Mouse (Mus musculus): ENCODE data around the gene Foxc2. TPM values are rescaled to one million over a fixed set of nuclear protein-coding genes. Genes with fewer than 3 reads are reported as not detected.

Foxc2 gene
- polyA plus RNA-seq, 1 experiment from 2014 or later, result 2.6 TPM

GRCm38 (mm10) chr8:121120456-121121419, 4.8 kb downstream of the Foxc2 start:
- H3K36me3 ChIP-seq (ENCODE audit: control insufficient read depth, insufficient read depth, low read length), result no peaks in the 10 kb centered on the region; the same call in 1 of the 2 replicates
- no peaks in the 10 kb centered on the region for H3K9me3 ChIP-seq (ENCODE audit: control insufficient read depth, low read length)
- H3K4me3 ChIP-seq (ENCODE audit: low read depth, low read length), result no peak overlapping the region
- H3K4me1 ChIP-seq (replicated peaks; ENCODE audit: control insufficient read depth, insufficient read depth, low read length), result no peaks in the 10 kb centered on the region; the same call in none of the 2 replicates
- DNase-seq (ENCODE audit: low spot score) (no peak), ATAC-seq (replicated peaks; ENCODE audit: low FRiP score) (no peak)
- H3K27me3 ChIP-seq (replicated peaks; ENCODE audit: control insufficient read depth, insufficient read depth, low read length), result peaks cover 99% of the 10 kb centered on the region
- H3K9ac ChIP-seq (ENCODE audit: low read depth, low read length), result no peak overlapping the region
- H3K27ac ChIP-seq (ENCODE audit: low read depth, low read length), result no peak overlapping the region
- WGBS, result 19% methylated on average over 17 of the region's 17 CpGs
- no peak overlapping the region; the same call in 1 of the 2 replicates for H3K4me2 ChIP-seq

DNA sequence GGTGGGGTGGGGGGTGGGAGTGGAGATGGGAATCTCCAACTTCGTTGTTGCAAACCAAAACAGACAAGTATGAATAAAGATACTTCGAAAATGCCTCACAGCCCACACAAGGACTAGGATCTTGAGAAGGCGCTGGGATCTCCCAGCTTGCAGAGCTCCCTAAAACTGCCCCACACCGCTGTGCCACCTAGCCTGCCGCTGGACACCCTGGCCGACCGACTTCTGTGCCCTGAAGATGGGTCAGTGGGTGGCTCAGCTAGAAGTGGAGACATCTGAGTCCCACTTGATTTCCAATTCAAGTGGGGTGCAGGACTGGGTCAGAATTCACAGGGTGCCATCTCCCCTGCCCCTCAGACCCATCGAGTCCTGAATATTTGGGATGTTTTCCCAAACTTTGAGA, 5.7 kb downstream of the Foxc2 start:
- no peak overlapping the region for H3K9ac ChIP-seq (ENCODE audit: low read depth, low read length)
- peaks cover 99% of the 10 kb centered on the region for H3K27me3 ChIP-seq (replicated peaks; ENCODE audit: control insufficient read depth, insufficient read depth, low read length)
- ATAC-seq (replicated peaks; ENCODE audit: low FRiP score) (no peak), DNase-seq (ENCODE audit: low spot score) (no peak)
- H3K36me3 ChIP-seq (ENCODE audit: control insufficient read depth, insufficient read depth, low read length), result no peaks in the 10 kb centered on the region; the same call in 1 of the 2 replicates
- H3K4me2 ChIP-seq, result no peak overlapping the region
- no peak overlapping the region for H3K4me3 ChIP-seq (ENCODE audit: low read depth, low read length)
- no peaks in the 10 kb centered on the region for H3K9me3 ChIP-seq (ENCODE audit: control insufficient read depth, low read length)
- 20% methylated on average over 8 of the region's 8 CpGs for WGBS
- no peak overlapping the region for H3K27ac ChIP-seq (ENCODE audit: low read depth, low read length)
- no peaks in the 10 kb centered on the region; the same call in none of the 2 replicates for H3K4me1 ChIP-seq (replicated peaks; ENCODE audit: control insufficient read depth, insufficient read depth, low read length)

DNA sequence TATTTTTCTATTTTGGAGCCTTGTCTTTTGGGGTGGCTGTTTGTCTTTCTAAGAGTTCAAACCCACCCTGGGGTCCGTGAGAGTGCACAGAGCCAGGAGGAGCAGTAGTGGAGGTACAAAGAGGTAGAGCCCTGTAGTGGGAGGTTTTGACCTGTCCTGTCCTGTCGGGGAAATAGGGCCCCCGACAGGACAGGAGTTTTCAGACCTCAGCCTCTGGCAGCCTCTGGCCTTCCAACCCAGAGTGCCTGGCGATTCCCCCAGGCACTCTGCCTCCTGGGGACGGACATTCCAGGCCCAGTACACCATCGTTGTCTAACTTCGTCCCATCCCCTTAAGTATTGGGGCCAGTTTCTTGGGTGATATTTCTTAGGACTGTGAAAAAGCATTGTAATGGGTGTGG, 6.4 kb downstream of the Foxc2 start:
- no peak overlapping the region for H3K4me2 ChIP-seq
- no peak overlapping the region for H3K27ac ChIP-seq (ENCODE audit: low read depth, low read length)
- H3K4me1 ChIP-seq (replicated peaks; ENCODE audit: control insufficient read depth, insufficient read depth, low read length), result no peaks in the 10 kb centered on the region; the same call in 1 of the 2 replicates
- no peak overlapping the region for H3K9ac ChIP-seq (ENCODE audit: low read depth, low read length)
- H3K27me3 ChIP-seq (replicated peaks; ENCODE audit: control insufficient read depth, insufficient read depth, low read length), result peaks cover 99% of the 10 kb centered on the region
- WGBS, result 15% methylated on average over 7 of the region's 7 CpGs
- H3K36me3 ChIP-seq (ENCODE audit: control insufficient read depth, insufficient read depth, low read length), result no peaks in the 10 kb centered on the region; the same call in 1 of the 2 replicates
- no peak overlapping the region for H3K4me3 ChIP-seq (ENCODE audit: low read depth, low read length)
- ATAC-seq (replicated peaks; ENCODE audit: low FRiP score) (no peak), DNase-seq (ENCODE audit: low spot score) (no peak)
- H3K9me3 ChIP-seq (ENCODE audit: control insufficient read depth, low read length), result no peaks in the 10 kb centered on the region

- Histone ChIP-seq H3K9me3 (ENCODE audit: control insufficient read depth, low read length) (no peaks in the 10 kb centered on the region), H3K4me1 (replicated peaks; ENCODE audit: control insufficient read depth, insufficient read depth, low read length) (peaks cover 3% of the 10 kb centered on the region), H3K9ac (ENCODE audit: low read depth, low read length) (no peak overlapping the region), H3K4me3 (ENCODE audit: low read depth, low read length) (no peak overlapping the region), H3K27me3 (replicated peaks; ENCODE audit: control insufficient read depth, insufficient read depth, low read length) (peaks cover 99% of the 10 kb centered on the region), H3K4me2 (no peak overlapping the region), H3K36me3 (ENCODE audit: control insufficient read depth, insufficient read depth, low read length) (no peaks in the 10 kb centered on the region; the same call in 1 of the 2 replicates), H3K27ac (ENCODE audit: low read depth, low read length) (no peak overlapping the region)
- ATAC-seq (replicated peaks; ENCODE audit: low FRiP score), result no peak
- WGBS, result 66% methylated on average over 2 of the region's 2 CpGs
- DNase-seq (ENCODE audit: low spot score), result no peak
These were observed 7.1 kb downstream of the Foxc2 start for GRCm38 (mm10) chr8:121123113-121123512.

DNA sequence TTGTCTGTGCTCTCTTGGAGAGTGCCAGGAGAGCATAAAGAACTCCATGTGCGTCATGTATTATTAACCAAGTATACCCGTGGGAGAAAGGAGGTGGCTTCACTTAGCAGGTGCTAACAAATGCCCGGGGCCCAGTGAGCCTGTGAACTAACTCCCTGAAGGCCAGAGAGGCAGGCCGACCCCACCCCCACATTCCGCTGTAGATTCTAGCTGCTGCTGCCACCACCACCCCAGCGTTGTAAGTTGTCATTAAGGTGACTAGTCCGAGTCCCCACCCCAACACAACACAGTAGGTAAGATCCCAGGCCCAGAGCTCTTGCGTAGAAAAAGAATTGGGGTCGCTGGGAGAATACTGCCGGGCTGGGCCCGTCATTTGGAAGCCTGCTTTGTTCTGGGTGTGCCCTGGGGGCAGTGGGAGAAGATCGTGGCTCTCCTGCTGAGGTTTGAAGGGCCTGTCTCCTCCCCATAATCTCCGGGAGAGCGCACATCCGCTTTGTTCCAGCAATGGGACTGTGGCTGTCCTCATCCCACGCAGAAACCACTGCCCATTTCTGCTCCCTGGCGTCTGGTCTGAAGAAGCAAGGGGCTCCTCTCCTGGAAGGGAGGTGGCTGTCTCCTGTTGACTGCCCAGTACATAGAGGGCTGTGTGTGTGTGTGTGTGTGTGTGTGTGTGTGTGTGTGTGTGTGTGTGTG, 8.7 kb downstream of the Foxc2 start:
- Histone ChIP-seq H3K36me3 (ENCODE audit: control insufficient read depth, insufficient read depth, low read length) (no peaks in the 10 kb centered on the region; the same call in 1 of the 2 replicates), H3K4me1 (replicated peaks; ENCODE audit: control insufficient read depth, insufficient read depth, low read length) (peaks cover 7% of the 10 kb centered on the region), H3K27ac (ENCODE audit: low read depth, low read length) (no peak overlapping the region), H3K4me3 (ENCODE audit: low read depth, low read length) (0 out of 2 replicates have a peak overlapping the region, but pooled peaks have one; percentile 32), H3K9me3 (ENCODE audit: control insufficient read depth, low read length) (no peaks in the 10 kb centered on the region), H3K9ac (ENCODE audit: low read depth, low read length) (no peak overlapping the region), H3K4me2 (peak overlapping the region; percentile 55; the same call in 1 of the 2 replicates), H3K27me3 (replicated peaks; ENCODE audit: control insufficient read depth, insufficient read depth, low read length) (peaks cover 99% of the 10 kb centered on the region)
- DNase-seq (ENCODE audit: low spot score) (no peak), ATAC-seq (replicated peaks; ENCODE audit: low FRiP score) (no peak)
- 3% methylated on average over 17 of the region's 17 CpGs for WGBS

- ATAC-seq (replicated peaks; ENCODE audit: low FRiP score) (peak; percentile 30; the same call in 1 of the 2 replicates), DNase-seq (ENCODE audit: low spot score) (peak; percentile 80)
- peak overlapping the region; percentile 55 for H3K4me2 ChIP-seq
- H3K27ac ChIP-seq (ENCODE audit: low read depth, low read length), result peak overlapping the region; percentile 38; the same call in 1 of the 2 replicates
- H3K4me1 ChIP-seq (replicated peaks; ENCODE audit: control insufficient read depth, insufficient read depth, low read length), result peaks cover 7% of the 10 kb centered on the region
- no peak overlapping the region for H3K9ac ChIP-seq (ENCODE audit: low read depth, low read length)
- peak overlapping the region; percentile 32 for H3K4me3 ChIP-seq (ENCODE audit: low read depth, low read length)
- no peaks in the 10 kb centered on the region; the same call in 1 of the 2 replicates for H3K36me3 ChIP-seq (ENCODE audit: control insufficient read depth, insufficient read depth, low read length)
- H3K27me3 ChIP-seq (replicated peaks; ENCODE audit: control insufficient read depth, insufficient read depth, low read length), result peaks cover 99% of the 10 kb centered on the region
- WGBS, result 1% methylated on average over 36 of the region's 36 CpGs
- no peaks in the 10 kb centered on the region for H3K9me3 ChIP-seq (ENCODE audit: control insufficient read depth, low read length)
These were observed 9.4 kb downstream of the Foxc2 start for GRCm38 (mm10) chr8:121125311-121125876.

DNA sequence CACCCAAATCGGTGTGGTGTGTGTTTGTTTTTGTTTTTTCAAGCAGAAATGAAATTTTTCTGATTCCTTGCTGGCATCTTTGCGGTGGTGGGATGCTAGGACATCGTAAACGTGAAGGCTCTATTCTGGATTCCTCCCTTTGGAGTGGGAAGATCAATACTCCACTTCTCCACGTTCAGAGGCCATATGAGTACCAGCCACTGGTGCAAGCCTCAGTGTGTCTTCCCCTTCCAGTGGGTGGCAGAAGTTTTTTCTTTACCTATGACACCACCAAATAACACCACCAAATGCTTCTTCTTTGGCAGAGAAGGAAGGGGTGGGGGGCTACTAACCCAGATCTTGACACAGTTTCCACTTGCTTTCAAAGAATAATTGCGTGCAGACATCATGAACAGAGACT, 10.2 kb downstream of the Foxc2 start:
- DNase-seq (ENCODE audit: low spot score), result no peak
- no peaks in the 10 kb centered on the region; the same call in 1 of the 2 replicates for H3K36me3 ChIP-seq (ENCODE audit: control insufficient read depth, insufficient read depth, low read length)
- H3K9ac ChIP-seq (ENCODE audit: low read depth, low read length), result no peak overlapping the region
- H3K4me2 ChIP-seq, result peak overlapping the region; percentile 55
- no peak for ATAC-seq (replicated peaks; ENCODE audit: low FRiP score)
- peak overlapping the region; percentile 32 for H3K4me3 ChIP-seq (ENCODE audit: low read depth, low read length)
- no peaks in the 10 kb centered on the region for H3K9me3 ChIP-seq (ENCODE audit: control insufficient read depth, low read length)
- peaks cover 98% of the 10 kb centered on the region for H3K27me3 ChIP-seq (replicated peaks; ENCODE audit: control insufficient read depth, insufficient read depth, low read length)
- H3K27ac ChIP-seq (ENCODE audit: low read depth, low read length), result no peak overlapping the region
- WGBS, result 9% methylated on average over 6 of the region's 6 CpGs
- peaks cover 7% of the 10 kb centered on the region for H3K4me1 ChIP-seq (replicated peaks; ENCODE audit: control insufficient read depth, insufficient read depth, low read length)

GRCm38 (mm10) chr8:121126694-121127093, 10.7 kb downstream of the Foxc2 start:
- Histone ChIP-seq H3K9me3 (ENCODE audit: control insufficient read depth, low read length) (no peaks in the 10 kb centered on the region), H3K27ac (ENCODE audit: low read depth, low read length) (no peak overlapping the region), H3K4me2 (no peak overlapping the region), H3K36me3 (ENCODE audit: control insufficient read depth, insufficient read depth, low read length) (no peaks in the 10 kb centered on the region; the same call in 1 of the 2 replicates), H3K4me3 (ENCODE audit: low read depth, low read length) (no peak overlapping the region), H3K9ac (ENCODE audit: low read depth, low read length) (no peak overlapping the region), H3K4me1 (replicated peaks; ENCODE audit: control insufficient read depth, insufficient read depth, low read length) (peaks cover 7% of the 10 kb centered on the region), H3K27me3 (replicated peaks; ENCODE audit: control insufficient read depth, insufficient read depth, low read length) (peaks cover 95% of the 10 kb centered on the region)
- ATAC-seq (replicated peaks; ENCODE audit: low FRiP score), result no peak
- no peak for DNase-seq (ENCODE audit: low spot score)
- 9% methylated on average over 6 of the region's 6 CpGs for WGBS

All from liver, embryonic 11.5 days (tissue).